Mouse (Mus musculus): Measurements from ENCODE around the gene Glul.

- no peak for TF ChIP-seq CTCF (IDR thresholded peaks at IDR 0.05; ENCODE audit: extremely low read depth, insufficient read depth, insufficient read length, insufficient replicate concordance)
- no peak for TF ChIP-seq POLR2A (IDR thresholded peaks at IDR 0.05; ENCODE audit: low read depth, low read length)
Measured at GRCm38 (mm10) chr1:153890121-153890520, 9.6 kb upstream of the Glul start.
